Mouse (Mus musculus): Measurements from ENCODE around the gene Tfap2e.

- TF ChIP-seq CTCF (IDR thresholded peaks at IDR 0.05; ENCODE audit: extremely low read depth, insufficient read depth, low read length) (no peak), POLR2A (IDR thresholded peaks at IDR 0.05; ENCODE audit: extremely low read depth, insufficient read depth, low read length) (no peak)
Measured at GRCm38 (mm10) chr4:126734700-126735381, 1.2 kb downstream of the Tfap2e start.

Measured in cortical plate, adult 2 months (tissue).